Mouse (Mus musculus): ENCODE results near the gene Olfr1339. TPM values are rescaled to one million over a fixed set of nuclear protein-coding genes. Genes with fewer than 3 reads are reported as not detected.

The Olfr1339 gene
- polyA plus RNA-seq, 1 experiment from 2014 or later: not detected

DNA sequence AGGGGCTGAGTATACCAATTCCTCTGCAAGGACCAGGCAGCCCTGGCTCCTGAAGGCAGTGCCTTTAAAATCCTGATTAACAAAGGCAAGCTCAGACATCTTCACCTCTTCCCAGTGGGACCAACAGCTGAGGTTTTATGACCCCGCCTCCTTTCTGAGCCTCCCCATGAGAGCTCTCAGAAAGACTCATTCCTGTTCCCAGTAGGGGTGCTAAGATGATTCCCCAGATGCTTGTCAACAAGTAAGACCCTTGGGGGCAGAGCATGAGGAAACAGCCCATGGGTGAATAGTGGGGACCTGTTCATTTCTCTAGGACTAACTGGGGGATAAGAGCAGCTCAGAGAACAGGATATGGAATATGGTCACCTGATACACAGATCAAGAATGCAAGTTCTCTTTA is 26.7 kb downstream of the Olfr1339 start, which contains the start of gene Olfr1338:
Olfr1338 (minus strand) TSS at position 101 of the 400 bp plus-strand sequence.
- no peaks in the 10 kb centered on the region for H3K36me3 ChIP-seq (replicated peaks; ENCODE audit: insufficient read depth, low read length)
- no peaks in the 10 kb centered on the region for H3K4me1 ChIP-seq (ENCODE audit: insufficient read depth)
- no peak within 1 kb of the TSS for H3K4me3 ChIP-seq (ENCODE audit: low read depth, low read length)
- 72% methylated on average over 1 of the region's 1 CpGs for WGBS (ENCODE audit: insufficient replicate concordance)
- no peak within 1 kb of the TSS for H3K27ac ChIP-seq (ENCODE audit: low read depth)
- no peak within 1 kb of the TSS for H3K9ac ChIP-seq (replicated peaks)
- DNase-seq: no peak
- no peak for TF ChIP-seq EP300 (IDR thresholded peaks at IDR 0.05; ENCODE audit: low read depth)
- TF ChIP-seq CTCF (IDR thresholded peaks at IDR 0.05; ENCODE audit: low read depth): no peak
- H3K9me3 ChIP-seq (ENCODE audit: low read length): no peaks in the 10 kb centered on the region
- H3K27me3 ChIP-seq (ENCODE audit: insufficient read depth, low read length): no peaks in the 10 kb centered on the region
- no peak for ATAC-seq
- no peak within 1 kb of the TSS for H3K4me2 ChIP-seq (ENCODE audit: low read depth, low read length)

DNA sequence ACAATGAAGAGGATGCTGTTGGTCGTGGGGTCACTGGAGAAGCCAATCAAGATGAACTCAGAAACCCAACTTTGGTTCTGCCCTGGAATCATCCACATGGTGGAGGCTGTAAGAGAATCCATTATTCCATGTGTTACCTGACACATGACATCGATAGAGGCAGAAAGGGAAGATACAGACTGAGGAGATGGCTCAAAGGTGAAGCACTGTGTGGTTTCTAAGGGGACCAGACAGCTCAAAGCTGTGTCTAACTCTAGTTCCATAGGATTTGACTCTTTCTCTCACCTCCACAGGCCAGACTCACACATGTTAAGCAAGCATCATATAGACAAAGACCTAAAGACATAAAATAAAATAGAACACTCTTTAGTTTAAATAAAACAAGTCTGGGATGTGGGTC is 50.5 kb downstream of the Olfr1339 start, which contains the start of gene Olfr1337:
Olfr1337 (minus strand) TSS at position 101 of the 400 bp plus-strand sequence.
- Histone ChIP-seq H3K9me3 (ENCODE audit: low read length) (no peaks in the 10 kb centered on the region), H3K27me3 (ENCODE audit: insufficient read depth, low read length) (no peaks in the 10 kb centered on the region), H3K4me2 (ENCODE audit: low read depth, low read length) (no peak within 1 kb of the TSS), H3K4me3 (ENCODE audit: low read depth, low read length) (no peak within 1 kb of the TSS), H3K4me1 (ENCODE audit: insufficient read depth) (no peaks in the 10 kb centered on the region), H3K27ac (ENCODE audit: low read depth) (no peak within 1 kb of the TSS), H3K9ac (replicated peaks) (no peak within 1 kb of the TSS), H3K36me3 (replicated peaks; ENCODE audit: insufficient read depth, low read length) (no peaks in the 10 kb centered on the region)
- DNase-seq (no peak), ATAC-seq (no peak)
- TF ChIP-seq CTCF (IDR thresholded peaks at IDR 0.05; ENCODE audit: low read depth) (no peak), EP300 (IDR thresholded peaks at IDR 0.05; ENCODE audit: low read depth) (no peak)
- 65% methylated on average over 2 of the region's 2 CpGs for WGBS (ENCODE audit: insufficient replicate concordance)

Other genes with a start within 250 kb of the Olfr1339 start
- 7.1 and 8.2 TPM in 2 replicates for gene Tie1, start 242.1 kb upstream of the Olfr1339 start, polyA plus RNA-seq (2015; fragmentation: Nextera tagmentation; extraction: Ambion mirVana)
- 16.2 and 18.8 TPM in 2 replicates for gene 2610528J11Rik, start 205.2 kb upstream of the Olfr1339 start, polyA plus RNA-seq (2015; fragmentation: Nextera tagmentation; extraction: Ambion mirVana)
- 3.7 and 4.4 TPM in 2 replicates for gene Tmem125, start 188.1 kb upstream of the Olfr1339 start, polyA plus RNA-seq (2015; fragmentation: Nextera tagmentation; extraction: Ambion mirVana)
- gene Cfap57, start 111.4 kb upstream of the Olfr1339 start, polyA plus RNA-seq (2015; fragmentation: Nextera tagmentation; extraction: Ambion mirVana): 0.36 and 0.42 TPM in 2 replicates
- gene Ebna1bp2, start 111.4 kb upstream of the Olfr1339 start, polyA plus RNA-seq (2015; fragmentation: Nextera tagmentation; extraction: Ambion mirVana): 61.0 and 62.0 TPM in 2 replicates
- not detected in 2 replicates for gene Olfr62, start 73.2 kb upstream of the Olfr1339 start, polyA plus RNA-seq (2015; fragmentation: Nextera tagmentation; extraction: Ambion mirVana)
- not detected in 2 replicates for gene Olfr1342, start 39.4 kb upstream of the Olfr1339 start, polyA plus RNA-seq (2015; fragmentation: Nextera tagmentation; extraction: Ambion mirVana)
- not detected in 2 replicates for gene Olfr1341, start 28.7 kb upstream of the Olfr1339 start, polyA plus RNA-seq (2015; fragmentation: Nextera tagmentation; extraction: Ambion mirVana)
- gene Olfr1340, start 12.0 kb upstream of the Olfr1339 start, polyA plus RNA-seq (2015; fragmentation: Nextera tagmentation; extraction: Ambion mirVana): not detected in 2 replicates
- gene Olfr1338, start 26.6 kb downstream of the Olfr1339 start, polyA plus RNA-seq (2015; fragmentation: Nextera tagmentation; extraction: Ambion mirVana): not detected in 2 replicates
- not detected in 2 replicates for gene Olfr1337, start 50.4 kb downstream of the Olfr1339 start, polyA plus RNA-seq (2015; fragmentation: Nextera tagmentation; extraction: Ambion mirVana)
- not detected in 2 replicates for gene Olfr1335, start 77.8 kb downstream of the Olfr1339 start, polyA plus RNA-seq (2015; fragmentation: Nextera tagmentation; extraction: Ambion mirVana)
- not detected in 2 replicates for gene Olfr1333, start 104.1 kb downstream of the Olfr1339 start, polyA plus RNA-seq (2015; fragmentation: Nextera tagmentation; extraction: Ambion mirVana)
- gene Olfr1331, start 132.5 kb downstream of the Olfr1339 start, polyA plus RNA-seq (2015; fragmentation: Nextera tagmentation; extraction: Ambion mirVana): not detected in 2 replicates
- gene Olfr1330, start 156.4 kb downstream of the Olfr1339 start, polyA plus RNA-seq (2015; fragmentation: Nextera tagmentation; extraction: Ambion mirVana): not detected in 2 replicates
- gene Olfr1329, start 185.3 kb downstream of the Olfr1339 start, polyA plus RNA-seq (2015; fragmentation: Nextera tagmentation; extraction: Ambion mirVana): not detected in 2 replicates
- not detected in 2 replicates for gene Olfr1328, start 206.4 kb downstream of the Olfr1339 start, polyA plus RNA-seq (2015; fragmentation: Nextera tagmentation; extraction: Ambion mirVana)
- not detected in 2 replicates for gene Lao1, start 229.4 kb downstream of the Olfr1339 start, polyA plus RNA-seq (2015; fragmentation: Nextera tagmentation; extraction: Ambion mirVana)